Mouse (Mus musculus) frontal cortex, postnatal 14 days (tissue): Measurements from ENCODE around the gene Ikzf1.

Experiments
- DNase-seq, 2 experiments: peaks; one replicate each; pipeline ENCODE4 v3.0.0; 2022; ENCODE audit warnings: low spot score in 2 of 2

The Ikzf1 gene

DNA sequence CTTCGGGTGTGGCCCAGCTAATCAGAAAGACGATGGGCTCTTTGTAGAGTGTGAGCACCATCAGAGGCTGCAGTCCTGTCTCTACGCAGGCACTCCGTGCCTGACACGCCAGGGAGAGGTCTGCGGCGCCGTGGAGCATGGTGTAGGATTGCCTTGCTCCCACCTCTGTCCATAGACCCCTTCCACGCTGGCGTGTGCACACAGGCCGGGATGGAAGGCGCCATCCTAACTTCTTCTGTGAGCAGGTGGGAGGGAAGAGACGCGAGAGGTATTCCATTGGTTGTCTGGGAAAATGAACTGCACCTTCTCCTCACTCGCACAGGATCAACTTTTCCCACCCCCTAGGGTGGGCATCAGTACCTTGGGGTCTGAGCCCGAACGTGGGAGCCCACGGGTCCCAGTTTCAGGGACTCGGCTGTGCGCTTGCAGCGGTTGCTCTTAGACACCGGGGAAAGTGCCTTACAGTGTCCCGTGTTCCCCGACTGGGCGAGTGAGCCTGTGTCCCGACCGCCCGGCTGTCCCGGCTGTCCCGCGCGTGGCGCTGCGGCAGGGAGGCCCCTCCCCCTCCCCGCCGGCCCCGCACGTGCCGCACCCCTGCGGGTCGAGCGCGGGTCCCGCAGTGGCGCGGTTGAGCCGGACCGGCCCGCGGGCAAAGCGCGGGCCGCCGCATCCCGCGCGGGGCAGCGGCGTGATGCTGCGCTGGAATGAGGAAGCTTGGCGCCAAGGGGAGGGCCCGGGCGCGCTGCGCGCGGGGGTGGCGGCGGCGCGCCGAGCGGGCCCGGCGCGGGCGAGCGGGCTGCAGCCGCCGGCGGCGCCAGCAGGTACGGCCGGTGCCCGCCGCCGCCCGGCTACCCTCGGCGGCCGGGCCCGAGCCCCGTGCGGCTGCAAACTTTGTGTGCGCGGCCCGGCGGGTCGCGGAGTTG is at the start of gene Ikzf1:
Gene Ikzf1 (plus strand): TSS at position 74 of the 923 bp plus-strand sequence.
- no peak for DNase-seq

DNA sequence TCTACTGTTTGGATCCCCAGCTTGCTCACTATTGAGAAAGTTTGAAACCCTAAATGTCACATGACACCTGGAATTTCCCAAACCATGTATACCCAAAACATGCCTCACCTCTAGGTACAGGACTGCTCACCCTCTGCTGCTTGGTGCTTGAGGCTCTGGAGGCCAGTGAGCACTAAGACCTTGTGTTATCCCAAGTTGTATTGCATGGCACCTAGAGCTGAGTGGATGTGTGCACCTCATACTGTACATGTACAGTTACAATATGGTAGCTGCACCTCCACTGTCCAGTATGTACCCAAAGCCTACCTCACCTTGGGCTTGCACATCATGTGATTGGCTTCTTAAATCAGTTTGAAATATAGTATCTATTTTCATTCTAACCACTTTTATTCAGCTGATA is 40.5 kb upstream of the Ikzf1 start:
- no peak for DNase-seq

DNA sequence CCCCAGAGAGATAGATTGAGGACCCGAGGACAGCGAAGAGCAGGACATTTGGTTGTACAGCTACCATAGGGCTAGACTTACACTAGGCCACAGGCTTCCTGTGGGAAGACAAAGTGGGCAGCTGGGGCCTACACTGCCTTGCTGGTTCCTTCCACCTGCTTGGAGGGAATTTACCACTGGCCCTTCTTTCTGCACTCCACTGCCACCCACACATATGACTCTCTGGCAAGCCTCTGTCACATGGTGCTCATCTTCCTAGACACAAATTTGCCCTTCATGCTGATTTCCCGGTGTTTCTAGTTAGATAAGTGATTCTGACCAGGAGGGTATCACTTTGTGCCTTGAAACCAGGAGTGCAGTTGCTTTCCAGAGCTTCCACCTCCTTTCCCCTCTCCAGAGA is 28.4 kb upstream of the Ikzf1 start:
- DNase-seq: no peak

DNA sequence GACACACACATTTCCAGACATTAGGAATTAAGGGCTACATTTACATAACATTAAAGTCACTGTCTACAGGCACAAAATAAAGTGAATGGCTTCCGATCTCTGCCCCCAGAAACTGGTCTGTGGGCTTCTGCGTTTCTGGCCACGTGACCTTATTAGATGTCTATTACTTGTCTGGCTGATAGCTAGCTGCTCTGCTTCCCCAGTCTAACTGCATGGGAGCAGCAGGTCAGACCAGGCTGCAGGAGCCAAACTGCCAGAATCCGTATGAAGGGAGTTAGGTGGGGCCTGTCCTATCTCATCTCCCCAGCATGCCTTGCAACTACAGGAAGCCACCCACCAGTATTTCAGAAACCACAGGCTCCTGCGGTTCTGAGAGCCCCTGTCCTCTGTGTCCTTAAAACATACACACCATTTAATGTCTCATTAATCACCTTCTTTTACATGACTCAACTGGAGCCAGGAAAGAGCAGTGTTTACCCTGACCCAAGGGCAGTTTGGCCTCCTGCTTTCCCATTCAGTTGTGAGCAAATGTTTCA is 27.7 kb upstream of the Ikzf1 start:
- DNase-seq: no peak

DNA sequence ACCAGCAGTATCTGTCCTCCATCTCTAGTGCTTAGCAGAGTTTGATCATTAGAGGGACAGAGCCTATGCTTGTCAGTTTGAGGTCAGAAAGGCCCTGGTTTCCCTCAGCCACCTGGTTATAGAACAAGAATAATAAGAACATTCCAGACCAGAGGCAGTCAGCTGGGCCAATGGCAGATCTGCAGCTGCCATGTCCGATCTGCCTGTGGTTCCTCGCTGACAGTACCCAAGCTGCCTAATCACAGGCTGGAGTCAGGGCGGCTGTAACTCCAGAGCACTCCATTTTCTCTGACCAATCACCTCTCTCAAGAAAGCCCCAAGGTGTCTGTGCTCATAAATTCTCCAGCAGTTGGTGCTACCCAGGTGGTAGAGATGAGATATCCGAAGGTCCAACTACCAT is 27.2 kb upstream of the Ikzf1 start:
- DNase-seq: no peak

DNA sequence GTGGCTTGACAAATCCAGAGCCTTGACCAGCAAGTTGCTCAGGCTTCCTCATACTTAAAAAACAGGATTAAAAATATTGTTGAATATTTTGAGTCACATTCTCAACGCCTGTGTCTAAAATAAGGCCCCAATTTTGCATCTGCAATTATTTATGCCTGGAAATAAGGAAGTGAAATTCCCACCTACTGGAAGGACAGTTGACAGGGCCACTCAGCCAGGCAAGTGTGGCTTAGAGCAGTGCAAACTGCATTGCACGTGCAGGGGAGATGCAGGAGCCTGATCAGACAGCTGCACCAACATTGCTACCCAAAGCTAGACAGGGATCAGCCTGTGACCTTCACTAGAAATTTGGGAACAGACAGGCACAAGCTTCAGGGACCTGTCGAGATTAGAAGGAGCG is 26.0 kb upstream of the Ikzf1 start:
- DNase-seq: no peak

DNA sequence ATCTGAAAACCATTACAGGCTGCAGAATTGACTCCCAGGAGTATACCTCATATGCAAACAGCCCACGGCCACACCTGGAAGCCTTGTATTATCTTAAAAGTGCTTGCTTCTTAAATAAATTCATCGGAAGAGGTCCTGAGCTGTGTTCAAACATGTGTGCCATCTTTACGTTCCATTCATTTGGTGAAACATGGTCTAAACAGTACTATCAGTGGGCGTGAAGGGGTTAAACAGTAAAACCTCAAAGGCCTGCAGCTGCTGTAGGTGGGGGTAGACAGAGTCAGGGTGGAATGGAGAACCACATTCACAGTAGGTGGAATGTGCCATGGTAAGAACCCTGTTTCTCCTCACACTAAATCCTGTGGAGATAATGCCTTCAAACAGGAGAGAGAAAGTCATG is 24.2 kb upstream of the Ikzf1 start:
- DNase-seq: no peak

DNA sequence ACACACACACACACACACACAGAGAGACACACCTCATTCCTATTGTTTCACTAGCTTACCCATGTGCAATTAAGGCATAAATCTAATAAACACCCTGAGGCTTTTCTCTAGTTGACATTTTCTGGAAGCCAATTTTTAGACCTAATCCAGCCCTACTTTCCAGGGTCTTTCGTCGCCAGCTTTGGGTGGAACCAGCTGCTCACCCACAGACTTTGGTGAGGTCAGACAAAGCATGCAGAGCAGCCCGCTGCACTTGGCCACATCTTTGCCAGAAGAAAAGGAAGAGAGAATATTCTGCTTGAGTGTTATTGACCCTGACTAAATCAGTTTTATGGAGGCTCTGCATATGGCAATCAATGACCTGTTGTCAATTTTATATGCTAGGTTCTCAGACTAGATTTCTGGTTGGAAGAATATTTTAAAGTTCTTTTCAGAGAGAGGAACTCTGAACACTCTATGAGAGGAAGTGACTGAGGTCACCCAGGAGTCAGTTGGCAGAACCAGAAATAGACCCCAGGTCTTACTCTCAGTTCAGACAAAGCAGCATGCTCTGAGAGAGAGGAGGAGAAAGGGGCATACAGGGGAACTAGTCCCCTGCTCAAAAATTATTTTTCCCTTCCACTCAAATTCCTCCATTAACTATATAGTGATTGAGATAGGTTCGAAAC is 17.4 kb upstream of the Ikzf1 start:
- DNase-seq: no peak

DNA sequence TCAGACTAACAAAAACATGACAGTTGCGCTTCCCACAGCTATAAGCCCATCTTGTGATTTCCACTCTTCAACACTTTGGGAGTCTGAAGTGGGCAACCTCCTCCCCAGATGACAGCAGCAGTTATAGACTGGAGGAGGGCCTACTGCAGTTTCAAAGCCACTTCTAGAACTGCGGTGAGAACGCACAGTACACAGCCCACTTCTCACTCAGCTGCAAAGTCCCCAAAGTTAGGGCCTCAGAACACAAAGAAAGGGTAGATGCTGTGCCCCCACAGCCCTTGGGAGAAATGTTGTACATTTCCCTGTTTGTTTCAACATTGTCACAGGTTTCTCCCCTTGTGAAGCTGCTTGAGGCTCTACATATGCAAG is 16.9 kb upstream of the Ikzf1 start:
- no peak for DNase-seq

DNA sequence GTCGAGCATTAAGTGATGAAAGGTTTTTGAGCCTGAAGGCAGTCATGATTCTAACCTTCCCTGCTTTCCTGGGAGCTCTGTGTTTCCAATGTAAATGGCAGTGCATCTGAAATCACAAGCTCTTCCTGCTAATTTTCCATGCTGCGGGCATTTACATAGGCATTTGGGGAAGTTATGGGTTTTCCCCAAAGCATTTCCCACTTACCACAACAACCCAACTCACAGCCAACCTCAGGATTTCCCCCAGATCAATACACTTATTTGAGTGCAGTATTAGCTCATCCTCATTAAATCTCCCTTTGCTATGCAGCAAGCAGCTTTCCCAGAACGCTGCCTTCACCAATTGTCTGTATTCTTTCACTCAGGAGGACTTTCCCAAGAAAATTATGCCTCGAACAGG is 11.8 kb upstream of the Ikzf1 start:
- DNase-seq: no peak

DNA sequence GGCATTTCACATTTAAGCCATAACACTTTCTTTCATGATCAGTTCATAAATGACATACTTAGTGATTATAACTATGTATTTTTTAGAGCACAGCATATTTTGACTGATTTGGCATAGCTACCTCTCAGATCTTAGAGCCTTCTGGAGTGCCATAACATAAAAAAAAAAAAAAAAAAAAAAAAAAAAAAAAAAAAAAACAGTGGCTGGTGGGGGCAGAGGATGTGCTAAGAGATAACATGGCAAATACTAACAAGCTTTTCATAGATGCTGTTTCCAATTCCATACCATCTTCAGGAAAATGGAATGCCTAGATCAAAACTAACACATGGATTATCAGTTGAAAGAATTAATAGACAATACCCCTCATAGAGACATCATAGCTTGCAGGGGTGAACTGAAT is 9.7 kb upstream of the Ikzf1 start:
- no peak for DNase-seq

DNA sequence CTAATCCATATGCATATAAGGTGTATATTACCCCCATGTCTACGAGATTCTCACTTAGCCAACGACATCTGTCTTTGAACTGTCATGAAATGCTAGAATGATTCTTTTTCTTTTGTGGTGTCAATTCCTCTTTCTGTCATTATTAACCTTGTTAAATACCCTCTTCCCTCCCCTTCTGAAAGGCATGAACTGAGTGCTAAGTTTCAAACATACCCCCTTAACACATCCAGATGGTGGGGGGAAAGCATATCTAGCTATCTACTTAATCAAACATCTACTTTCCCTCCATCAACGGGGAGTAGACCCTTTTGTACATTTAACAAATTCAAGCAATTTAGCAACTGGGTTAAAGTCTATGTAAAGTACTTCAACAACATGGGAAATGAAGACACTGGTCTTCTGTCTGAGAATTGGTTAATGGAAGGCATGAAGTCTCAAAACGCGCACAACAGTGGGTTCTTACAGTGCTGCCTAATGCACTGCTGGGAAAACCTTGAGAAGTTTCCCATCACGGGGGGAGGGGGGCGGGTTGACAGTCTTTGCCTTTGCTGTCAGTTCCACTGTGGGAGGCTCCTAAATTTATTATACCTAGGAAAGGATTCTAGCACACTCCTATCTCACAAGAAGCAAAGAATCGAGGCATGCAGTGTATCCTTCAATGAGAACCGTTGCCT is 8.6 kb upstream of the Ikzf1 start:
- DNase-seq: no peak

DNA sequence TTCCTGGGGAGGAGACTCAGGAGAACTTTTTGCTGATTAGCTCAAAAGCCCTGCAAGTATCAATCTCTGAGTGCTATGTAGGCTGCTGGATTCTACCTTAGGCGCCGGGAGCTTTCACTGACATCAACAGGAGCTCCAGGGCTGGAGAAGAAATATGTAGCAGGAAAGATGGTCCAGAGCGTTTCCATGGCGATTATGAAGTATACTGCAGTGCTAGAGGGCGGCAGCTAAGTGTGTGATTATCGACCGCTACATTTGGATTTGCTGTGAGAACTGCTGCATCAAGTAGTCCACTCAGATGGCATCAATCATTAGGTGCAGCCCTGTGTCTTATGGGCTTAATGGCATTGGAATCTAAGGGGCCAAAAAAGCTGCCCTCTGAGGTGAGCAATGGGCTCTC is 7.6 kb upstream of the Ikzf1 start:
- DNase-seq: no peak

DNA sequence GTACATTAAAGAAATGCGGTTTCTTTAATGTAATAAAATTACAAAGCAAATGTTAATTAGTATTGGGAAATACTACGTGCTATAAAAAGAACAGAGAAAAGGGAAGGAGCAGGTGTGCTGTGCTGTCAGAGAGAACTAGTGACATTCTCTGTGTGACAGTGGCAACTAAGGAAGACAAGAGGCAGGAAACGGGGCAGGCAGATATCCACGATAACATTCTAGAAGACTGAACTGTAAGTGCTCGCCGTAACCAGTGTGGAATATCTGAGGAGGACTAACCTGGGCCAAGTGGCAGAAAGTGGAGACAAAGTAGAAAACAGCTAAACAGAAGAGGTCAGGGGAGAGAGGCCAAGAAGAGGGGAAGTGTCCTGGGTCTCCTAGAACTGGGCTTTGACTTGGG is 5.8 kb upstream of the Ikzf1 start:
- DNase-seq: no peak

DNA sequence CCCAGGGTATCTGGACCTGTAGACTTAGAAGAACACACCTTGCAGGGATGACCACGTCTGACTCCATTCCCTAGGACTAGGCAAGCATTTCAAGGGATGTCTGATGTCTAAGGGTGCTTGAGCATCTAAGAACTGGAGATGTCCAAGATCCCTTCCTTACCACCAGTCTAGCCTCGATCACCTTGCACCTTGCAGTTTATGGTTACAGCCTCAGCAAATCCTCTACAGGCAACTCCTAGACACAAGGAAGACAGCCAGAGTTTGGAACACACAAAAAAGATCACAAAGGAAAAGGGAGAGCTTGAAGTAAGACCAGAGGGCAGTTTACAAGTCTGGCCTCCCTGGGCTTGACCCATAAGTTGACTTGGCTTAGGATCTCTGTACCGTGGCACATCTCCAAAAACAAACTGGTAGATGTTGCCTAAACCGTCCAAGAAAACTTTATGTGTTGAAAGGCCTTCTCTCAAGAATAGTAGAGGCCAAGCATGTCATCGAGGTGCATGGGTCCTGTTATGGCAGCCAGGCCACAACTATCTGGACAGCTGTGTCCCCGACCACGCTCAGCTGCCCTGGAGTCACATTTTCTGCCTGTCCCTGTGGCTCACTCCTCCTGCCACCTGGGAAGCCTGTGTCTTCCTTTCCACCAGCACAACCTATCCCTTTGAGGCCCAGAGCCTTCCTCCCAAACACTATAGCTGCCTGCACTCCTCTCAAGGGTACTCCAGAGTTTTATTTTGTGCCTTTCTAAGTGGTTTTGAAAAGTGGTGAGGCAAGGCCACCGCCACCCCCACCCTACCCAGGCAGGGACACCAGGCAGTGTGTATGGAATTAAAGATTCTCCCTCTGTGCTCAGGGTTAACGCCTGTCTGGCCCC is 510 bp upstream of the Ikzf1 start:
- no peak for DNase-seq

DNA sequence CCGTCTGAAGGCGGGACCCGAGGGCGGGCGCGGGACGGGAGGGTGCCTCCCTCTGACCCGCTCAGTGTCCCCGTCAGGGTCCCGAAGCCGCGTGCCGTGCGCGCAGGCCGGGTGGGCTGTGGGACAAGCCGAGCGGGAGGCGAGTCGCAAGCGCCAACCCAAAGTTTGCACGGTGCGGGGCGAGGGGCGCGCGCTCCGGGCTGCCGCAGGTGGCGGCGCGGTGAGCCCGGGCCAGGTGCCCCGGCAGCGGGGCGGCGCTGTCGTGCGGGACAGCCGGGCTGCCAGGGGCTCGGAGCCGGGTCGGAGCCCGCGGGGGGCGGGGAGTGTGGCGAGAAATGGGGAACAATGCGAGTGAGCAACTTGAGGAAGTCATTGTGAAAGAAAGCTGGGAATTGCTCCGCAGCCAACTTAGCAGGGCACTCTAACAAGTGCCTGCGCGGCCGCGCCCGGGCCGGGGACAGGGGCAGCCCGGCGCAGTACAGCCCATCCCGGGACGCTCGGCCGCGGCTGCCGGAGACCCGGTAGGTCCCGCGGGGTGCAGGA is 1.1 kb downstream of the Ikzf1 start:
- peak; percentile 29 for DNase-seq

DNA sequence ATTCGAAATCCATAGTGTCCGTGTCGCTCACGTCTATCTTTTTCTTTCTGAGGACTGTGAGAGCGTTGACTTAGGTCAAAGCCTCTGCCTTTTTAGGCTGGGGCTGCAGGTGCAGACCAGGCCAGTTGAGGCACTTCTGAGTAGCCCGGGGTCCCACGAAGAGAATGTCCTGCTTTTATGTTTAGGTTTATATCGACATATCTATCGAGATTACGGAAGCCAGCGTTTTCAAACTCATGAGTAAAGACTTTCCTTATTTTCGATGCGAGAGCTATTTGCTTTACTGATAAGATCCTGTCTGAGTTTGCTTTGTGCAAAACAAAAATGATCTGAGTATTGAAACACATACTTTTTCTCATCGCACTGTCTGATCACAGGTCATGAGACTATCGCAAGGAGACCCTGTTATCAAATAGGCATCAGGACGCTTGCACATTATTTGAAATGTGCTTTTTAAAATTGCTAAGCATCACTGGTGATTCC is 1.8 kb downstream of the Ikzf1 start:
- DNase-seq: no peak

DNA sequence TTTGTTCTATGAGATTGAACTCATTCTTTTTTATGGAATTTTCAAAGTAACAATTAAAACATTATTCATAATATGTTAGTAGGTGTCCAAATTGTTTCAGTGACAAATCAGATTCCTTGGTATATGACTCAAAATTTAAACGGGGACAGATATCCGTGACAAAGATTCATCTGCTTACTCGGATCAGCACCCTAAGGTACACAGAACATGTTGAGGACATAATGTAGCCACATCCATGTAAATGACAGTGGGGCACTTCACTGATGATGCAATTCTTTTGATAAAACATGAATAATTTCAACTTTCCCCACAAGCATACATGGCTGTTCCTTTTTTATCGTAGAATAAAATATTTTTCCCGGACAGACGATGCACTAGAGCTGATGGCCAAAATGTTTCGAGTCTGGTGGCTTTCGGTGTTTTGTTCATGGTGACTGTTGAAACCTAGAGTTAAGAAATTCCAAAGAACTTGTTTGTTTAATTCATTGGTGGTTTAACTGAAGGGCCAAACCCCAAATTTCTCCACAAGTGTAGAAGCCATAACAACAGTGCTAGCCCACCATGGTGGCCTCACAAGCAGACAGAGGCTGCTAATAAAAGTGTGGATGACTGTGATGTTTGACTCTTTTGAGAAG is 2.9 kb downstream of the Ikzf1 start:
- DNase-seq: no peak

DNA sequence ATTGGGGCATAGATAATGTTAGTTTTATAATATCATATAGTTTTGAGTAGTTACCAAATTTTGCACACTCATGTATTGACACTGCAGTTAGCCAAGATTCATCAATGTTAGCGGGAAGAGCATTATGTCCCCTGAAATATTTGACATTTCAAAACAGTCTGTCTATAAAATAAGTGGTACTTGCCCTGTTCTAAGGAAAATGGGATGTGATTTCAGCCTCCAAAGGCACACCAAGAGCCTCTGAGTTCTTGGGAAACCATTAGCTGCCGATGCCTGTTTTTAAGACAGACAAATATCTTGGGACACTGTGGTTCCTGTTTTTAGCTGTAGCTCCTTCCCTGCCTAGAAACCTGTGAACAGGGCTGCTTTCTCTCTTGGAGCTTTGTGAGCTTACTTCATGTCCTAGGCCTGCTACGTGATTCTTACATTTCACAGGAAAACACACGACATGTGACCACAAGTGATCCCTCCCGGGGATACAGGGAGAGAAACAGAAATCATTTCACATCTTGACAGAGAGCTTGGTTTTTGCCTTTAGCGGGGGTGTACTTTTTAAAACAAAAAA is 4.0 kb downstream of the Ikzf1 start:
- no peak for DNase-seq

DNA sequence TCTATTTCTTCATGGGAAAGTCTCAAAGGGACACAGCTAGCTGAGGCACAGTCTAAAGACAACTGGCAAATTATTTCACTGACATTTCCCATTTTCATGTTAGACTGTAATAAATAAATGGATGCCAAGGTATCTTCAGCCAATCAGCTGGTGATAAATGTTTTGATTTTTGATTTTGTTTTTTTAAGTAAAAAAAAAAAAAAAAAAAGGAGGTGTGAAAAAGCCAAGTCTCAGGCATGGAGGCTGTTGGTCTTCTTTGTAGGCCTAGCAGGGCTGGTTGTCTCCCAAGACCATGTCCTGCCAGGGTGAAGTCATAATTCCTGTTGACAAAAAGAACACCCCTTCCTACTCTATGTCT is 4.9 kb downstream of the Ikzf1 start:
- DNase-seq: no peak
